Mouse (Mus musculus) lung, adult 2 months (tissue): ENCODE data around the gene Dag1.

ENCODE experiments used
- CTCF ChIP-seq: fragments of 200-500 bp; IDR thresholded peaks from 2 replicates; pipeline ENCODE4 v1.5.1; 2011; ENCODE audit warnings: mild to moderate bottlenecking, low read length, control low read depth; ENCODE audit not compliant: insufficient read depth
- POLR2A ChIP-seq: fragments of 200-500 bp; IDR thresholded peaks from 2 replicates; pipeline ENCODE4 v1.6.1; 2011; ENCODE audit warnings: low read depth, mild to moderate bottlenecking, control low read depth, low read length, borderline replicate concordance; ENCODE audit errors: extremely low read depth

- TF ChIP-seq CTCF = no peak
- no peak for TF ChIP-seq POLR2A
Measured at GRCm38 (mm10) chr9:108196920-108197677, 66.7 kb downstream of the Dag1 start.
